Mouse (Mus musculus) intestine, embryonic 15.5 days (tissue): Measurements from ENCODE around the gene Gpc1. TPM values are rescaled to one million over a fixed set of nuclear protein-coding genes. Genes with fewer than 3 reads are reported as not detected.

Experiments used
- ATAC-seq: fragments of 200-750 bp; cut with Nextera tagmentation; 2 replicates; pipeline ENCODE4 v1.8.0; 2017; ENCODE audit warnings: moderate TSS enrichment, moderate library complexity
- H3K27ac ChIP-seq: fragments of 300-500 bp; sonication (generic); 2 replicates; pipeline ENCODE4 v1.5.1; 2015; ENCODE audit warnings: mild to moderate bottlenecking, inconsistent platforms
- H3K27me3 ChIP-seq: fragments of 300-500 bp; sonication (generic); replicated peaks from 2 replicates; pipeline ENCODE4 v1.6.1; 2015; ENCODE audit warnings: inconsistent platforms
- H3K36me3 ChIP-seq: fragments of 300-500 bp; sonication (generic); 2 replicates; pipeline ENCODE4 v1.6.1; 2015; ENCODE audit warnings: inconsistent platforms
- H3K4me1 ChIP-seq: fragments of 300-500 bp; sonication (generic); replicated peaks from 2 replicates; pipeline ENCODE4 v1.6.1; 2015; ENCODE audit warnings: inconsistent platforms
- H3K4me2 ChIP-seq: fragments of 300-500 bp; sonication (generic); replicated peaks from 2 replicates; pipeline ENCODE4 v1.6.1; 2015; ENCODE audit warnings: mild to moderate bottlenecking, inconsistent platforms
- H3K4me3 ChIP-seq: fragments of 300-500 bp; sonication (generic); replicated peaks from 2 replicates; pipeline ENCODE4 v1.5.1; 2015; ENCODE audit warnings: inconsistent platforms
- H3K9ac ChIP-seq: fragments of 300-500 bp; sonication (generic); 2 replicates; pipeline ENCODE4 v1.6.1; 2015; ENCODE audit warnings: inconsistent platforms
- H3K9me3 ChIP-seq: fragments of 300-500 bp; sonication (generic); 2 replicates; pipeline ENCODE4 v1.6.1; 2016; ENCODE audit warnings: inconsistent platforms
- WGBS: fragments of 180-500 bp; shearing (Covaris S2); methylation state at CpG from one replicate; pipeline ENCODE4 v1.1.7; 2015; 5-methylcytosine and 5-hydroxymethylcytosine counted together
- polyA plus RNA-seq: library from polyadenylated mRNA; unstranded; fragments of >200 nt; fragmentation: Nextera tagmentation; extraction: Ambion mirVana; gene quantifications from 2 replicates; pipeline ENCODE4 v1.2.1, GENCODE M21; 2015

Gpc1 gene
- polyA plus RNA-seq, 1 experiment from 2014 or later, result 37.7 TPM

DNA sequence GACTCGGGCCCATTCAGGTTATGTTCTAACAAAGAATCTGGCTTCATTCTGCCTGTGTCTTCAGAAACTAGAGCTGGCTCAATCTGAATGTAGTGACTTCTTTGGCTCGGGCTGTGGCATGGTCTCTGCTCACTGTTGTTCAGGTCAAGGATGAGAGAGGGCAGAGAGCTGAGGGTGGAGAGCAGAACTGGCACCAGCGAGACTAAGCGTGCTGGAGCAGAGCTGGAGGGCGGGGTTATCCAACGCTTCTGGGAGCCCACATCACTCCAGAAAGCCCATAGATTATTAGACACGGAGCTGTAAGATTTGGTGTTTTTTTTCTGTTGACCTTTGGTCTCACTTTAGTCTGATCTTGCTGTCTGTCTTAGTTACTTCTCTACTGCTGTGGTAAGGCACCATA lies 41.2 kb downstream of the Gpc1 start:
- no peak for ATAC-seq
- H3K27ac ChIP-seq, result no peak overlapping the region
- H3K27me3 ChIP-seq, result no peaks in the 10 kb centered on the region
- no peak overlapping the region for H3K4me3 ChIP-seq
- H3K9ac ChIP-seq, result no peak overlapping the region
- no peaks in the 10 kb centered on the region for H3K36me3 ChIP-seq
- WGBS, result 79% methylated on average over 7 of the region's 7 CpGs
- no peaks in the 10 kb centered on the region for H3K9me3 ChIP-seq
- no peaks in the 10 kb centered on the region for H3K4me1 ChIP-seq
- no peak overlapping the region for H3K4me2 ChIP-seq

- no peak overlapping the region for H3K4me2 ChIP-seq
- H3K27me3 ChIP-seq, result no peaks in the 10 kb centered on the region
- no peak overlapping the region for H3K27ac ChIP-seq
- no peak for ATAC-seq
- no peak overlapping the region for H3K4me3 ChIP-seq
- H3K9ac ChIP-seq, result no peak overlapping the region
- H3K36me3 ChIP-seq, result no peaks in the 10 kb centered on the region
- no peaks in the 10 kb centered on the region for H3K4me1 ChIP-seq
- 69% methylated on average over 3 of the region's 3 CpGs for WGBS
- no peaks in the 10 kb centered on the region for H3K9me3 ChIP-seq
Observed at GRCm38 (mm10) chr1:92874011-92874410, 42.6 kb downstream of the Gpc1 start.

DNA sequence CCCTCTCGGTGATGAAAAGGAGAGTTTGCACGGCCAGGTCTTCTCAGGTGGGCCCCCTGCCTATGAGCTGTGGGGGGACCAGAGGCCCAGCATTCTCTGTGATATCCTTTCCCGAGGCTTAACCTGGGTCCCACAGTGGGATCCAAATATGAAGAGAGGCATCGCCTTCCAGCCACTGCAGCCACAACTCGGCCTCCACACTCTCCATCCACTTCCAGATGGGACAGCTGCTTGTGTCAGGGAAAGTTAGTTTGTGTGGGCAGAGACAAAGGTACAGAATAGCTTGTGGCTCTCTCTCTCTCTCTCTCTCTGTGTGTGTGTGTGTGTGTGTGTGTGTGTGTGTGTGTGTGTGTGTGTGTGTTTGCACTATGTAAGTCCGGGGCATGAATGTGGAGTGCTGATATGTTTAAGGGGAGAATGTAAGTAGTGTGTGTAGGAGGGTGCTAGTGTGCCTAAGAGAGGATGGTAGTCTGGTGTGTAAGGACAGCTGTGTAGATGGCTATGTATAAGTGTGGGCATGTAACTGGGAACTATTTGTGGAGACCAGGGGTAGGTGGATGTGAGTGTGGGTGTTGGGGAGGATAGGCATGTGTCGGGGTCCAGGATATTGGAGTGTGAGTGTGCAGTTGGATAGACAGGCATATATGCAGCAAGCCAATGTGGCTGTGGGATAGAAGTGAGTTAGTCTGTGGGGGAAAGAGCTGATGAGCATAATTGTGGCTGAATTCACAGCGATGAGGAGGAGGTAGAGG lies 44.1 kb downstream of the Gpc1 start:
- 83% methylated on average over 8 of the region's 8 CpGs for WGBS
- H3K27me3 ChIP-seq, result no peaks in the 10 kb centered on the region

GRCm38 (mm10) chr1:92877431-92877978 lies 46.1 kb downstream of the Gpc1 start:
- no peak for ATAC-seq
- Histone ChIP-seq H3K27ac (no peak overlapping the region), H3K27me3 (no peaks in the 10 kb centered on the region), H3K4me3 (no peak overlapping the region), H3K9me3 (no peaks in the 10 kb centered on the region), H3K9ac (no peak overlapping the region), H3K4me1 (no peaks in the 10 kb centered on the region), H3K36me3 (no peaks in the 10 kb centered on the region), H3K4me2 (no peak overlapping the region)
- 69% methylated on average over 12 of the region's 12 CpGs for WGBS

More for the DNA sequence above, 44.1 kb downstream of the Gpc1 start:
- no peak overlapping the region for H3K27ac ChIP-seq
- no peaks in the 10 kb centered on the region for H3K4me1 ChIP-seq
- H3K36me3 ChIP-seq, result no peaks in the 10 kb centered on the region
- H3K4me3 ChIP-seq, result no peak overlapping the region
- no peak overlapping the region for H3K4me2 ChIP-seq
- no peak for ATAC-seq
- H3K9ac ChIP-seq, result no peak overlapping the region
- H3K9me3 ChIP-seq, result no peaks in the 10 kb centered on the region

DNA sequence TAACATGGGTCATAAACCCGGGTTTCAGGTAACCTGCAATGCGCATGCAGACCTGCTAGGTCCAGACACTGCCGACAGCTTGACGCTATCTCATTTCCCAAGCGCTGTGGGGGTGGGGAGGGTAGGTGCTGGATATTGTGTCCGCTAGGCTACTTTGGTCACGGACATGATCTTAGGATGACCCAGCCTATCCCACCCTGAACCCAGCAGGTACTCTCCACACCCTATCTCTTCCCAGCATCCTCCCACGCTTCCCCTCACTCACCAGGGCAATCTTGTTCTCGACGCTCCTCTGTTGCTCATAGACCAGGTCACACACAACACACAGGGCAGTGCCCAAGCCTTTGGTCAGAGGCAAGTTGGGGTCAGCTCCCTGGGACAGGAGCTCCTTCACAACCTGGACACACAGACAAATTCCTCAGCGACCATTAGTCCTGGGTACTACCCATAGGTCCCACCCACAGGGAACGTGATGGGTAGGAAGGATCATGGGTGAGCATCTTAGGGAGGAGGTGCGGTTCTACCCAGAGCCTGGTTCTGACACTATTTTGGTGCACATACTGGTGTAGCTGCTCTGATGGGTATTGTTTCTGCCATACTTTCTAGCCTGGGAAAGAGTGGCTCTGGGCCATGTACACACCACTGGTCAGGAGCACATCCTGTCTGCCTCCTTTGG lies 46.8 kb downstream of the Gpc1 start:
- no peak for ATAC-seq
- Histone ChIP-seq H3K27ac (no peak overlapping the region), H3K9me3 (no peaks in the 10 kb centered on the region), H3K4me2 (no peak overlapping the region), H3K9ac (no peak overlapping the region), H3K4me1 (no peaks in the 10 kb centered on the region), H3K27me3 (no peaks in the 10 kb centered on the region), H3K36me3 (no peaks in the 10 kb centered on the region), H3K4me3 (no peak overlapping the region)
- 77% methylated on average over 13 of the region's 13 CpGs for WGBS

GRCm38 (mm10) chr1:92879266-92879665 lies 47.8 kb downstream of the Gpc1 start:
- ATAC-seq, result no peak
- Histone ChIP-seq H3K27me3 (no peaks in the 10 kb centered on the region), H3K4me3 (no peak overlapping the region), H3K27ac (no peak overlapping the region), H3K9ac (no peak overlapping the region), H3K4me1 (no peaks in the 10 kb centered on the region), H3K4me2 (no peak overlapping the region), H3K9me3 (no peaks in the 10 kb centered on the region), H3K36me3 (no peaks in the 10 kb centered on the region)
- 89% methylated on average over 12 of the region's 12 CpGs for WGBS

DNA sequence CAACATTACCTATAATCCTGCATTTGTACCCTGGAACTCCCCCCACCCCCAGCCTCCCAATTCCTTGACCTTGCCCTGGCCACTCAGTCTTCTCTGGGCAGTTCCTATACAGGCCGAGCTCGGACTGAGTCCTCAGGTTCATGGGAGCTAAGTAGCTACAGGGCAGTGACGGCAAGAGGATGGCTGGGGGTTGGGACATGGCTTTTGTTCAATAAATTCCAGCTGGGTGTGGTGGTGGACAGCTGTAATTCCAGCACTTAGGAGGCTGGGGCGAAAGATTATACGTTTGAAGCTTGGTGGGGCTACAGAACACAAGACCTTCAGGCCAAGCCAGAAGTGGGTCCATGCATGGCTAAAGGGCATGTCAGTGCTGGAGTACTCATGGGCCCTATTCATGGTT lies 48.7 kb downstream of the Gpc1 start:
- H3K9me3 ChIP-seq, result no peaks in the 10 kb centered on the region
- H3K4me3 ChIP-seq, result no peak overlapping the region
- WGBS, result 72% methylated on average over 5 of the region's 5 CpGs
- H3K9ac ChIP-seq, result no peak overlapping the region
- H3K27me3 ChIP-seq, result no peaks in the 10 kb centered on the region
- H3K4me2 ChIP-seq, result no peak overlapping the region
- no peak for ATAC-seq
- H3K27ac ChIP-seq, result no peak overlapping the region
- no peaks in the 10 kb centered on the region for H3K36me3 ChIP-seq
- H3K4me1 ChIP-seq, result no peaks in the 10 kb centered on the region

- no peaks in the 10 kb centered on the region for H3K36me3 ChIP-seq
- H3K4me3 ChIP-seq, result no peak overlapping the region
- H3K9me3 ChIP-seq, result no peaks in the 10 kb centered on the region
- no peak overlapping the region for H3K9ac ChIP-seq
- H3K4me1 ChIP-seq, result no peaks in the 10 kb centered on the region
- ATAC-seq, result no peak
- H3K27ac ChIP-seq, result no peak overlapping the region
- 87% methylated on average over 6 of the region's 6 CpGs for WGBS
- H3K4me2 ChIP-seq, result no peak overlapping the region
- no peaks in the 10 kb centered on the region for H3K27me3 ChIP-seq
Observed at GRCm38 (mm10) chr1:92881982-92882381, 50.5 kb downstream of the Gpc1 start.

DNA sequence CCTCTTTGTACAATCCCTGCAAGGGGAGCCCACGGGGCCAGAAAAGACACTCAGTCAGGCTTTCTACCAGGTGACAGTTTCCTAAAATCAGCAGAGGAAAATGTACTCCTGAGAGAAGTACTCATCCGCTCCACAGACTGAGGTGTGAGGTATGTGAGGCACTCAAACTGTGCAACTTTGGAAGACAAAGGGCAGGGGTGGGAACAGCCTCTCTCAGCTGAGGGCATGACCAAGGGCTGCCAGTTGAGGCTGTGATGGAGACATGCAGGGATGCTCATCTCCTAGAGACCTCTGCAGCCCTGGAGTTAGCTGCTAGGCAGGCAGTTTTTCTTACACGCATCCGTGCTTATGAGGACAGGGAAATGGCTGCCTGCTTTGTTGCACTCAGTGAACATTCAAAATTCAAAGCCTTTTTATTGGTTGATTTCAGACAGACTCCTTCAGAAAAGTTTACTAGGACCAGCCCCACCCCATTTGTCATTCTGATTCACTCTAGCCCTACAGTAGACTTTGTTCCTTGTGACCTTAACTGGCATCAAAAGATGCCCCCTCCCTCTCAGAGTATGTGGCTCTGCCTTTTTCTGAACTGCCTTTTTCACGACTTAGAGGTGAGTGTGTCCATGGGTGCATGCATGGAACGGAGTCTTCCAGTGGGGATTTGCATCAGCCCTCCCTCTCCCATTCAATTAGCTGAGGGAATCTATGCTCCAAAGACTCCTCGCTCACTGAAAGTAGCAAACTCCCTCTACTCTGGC lies 57.6 kb downstream of the Gpc1 start:
- H3K9me3 ChIP-seq, result no peaks in the 10 kb centered on the region
- H3K36me3 ChIP-seq, result no peaks in the 10 kb centered on the region
- ATAC-seq, result no peak
- H3K4me2 ChIP-seq, result no peak overlapping the region
- no peak overlapping the region for H3K9ac ChIP-seq
- 70% methylated on average over 7 of the region's 7 CpGs for WGBS
- H3K27ac ChIP-seq, result no peak overlapping the region
- H3K27me3 ChIP-seq, result no peaks in the 10 kb centered on the region
- H3K4me3 ChIP-seq, result no peak overlapping the region
- H3K4me1 ChIP-seq, result no peaks in the 10 kb centered on the region

GRCm38 (mm10) chr1:92892791-92893190 lies 61.3 kb downstream of the Gpc1 start:
- Histone ChIP-seq H3K9ac (no peak overlapping the region), H3K27ac (no peak overlapping the region), H3K4me1 (no peaks in the 10 kb centered on the region), H3K4me3 (no peak overlapping the region), H3K9me3 (no peaks in the 10 kb centered on the region), H3K36me3 (no peaks in the 10 kb centered on the region), H3K27me3 (no peaks in the 10 kb centered on the region), H3K4me2 (no peak overlapping the region)
- no peak for ATAC-seq
- 67% methylated on average over 3 of the region's 3 CpGs for WGBS

GRCm38 (mm10) chr1:92893896-92894295 lies 62.5 kb downstream of the Gpc1 start:
- no peak for ATAC-seq
- no peaks in the 10 kb centered on the region for H3K4me1 ChIP-seq
- H3K9me3 ChIP-seq, result no peaks in the 10 kb centered on the region
- no peak overlapping the region for H3K27ac ChIP-seq
- 76% methylated on average over 3 of the region's 3 CpGs for WGBS
- no peaks in the 10 kb centered on the region for H3K36me3 ChIP-seq
- no peak overlapping the region for H3K4me2 ChIP-seq
- H3K4me3 ChIP-seq, result no peak overlapping the region
- H3K27me3 ChIP-seq, result no peaks in the 10 kb centered on the region
- H3K9ac ChIP-seq, result no peak overlapping the region

DNA sequence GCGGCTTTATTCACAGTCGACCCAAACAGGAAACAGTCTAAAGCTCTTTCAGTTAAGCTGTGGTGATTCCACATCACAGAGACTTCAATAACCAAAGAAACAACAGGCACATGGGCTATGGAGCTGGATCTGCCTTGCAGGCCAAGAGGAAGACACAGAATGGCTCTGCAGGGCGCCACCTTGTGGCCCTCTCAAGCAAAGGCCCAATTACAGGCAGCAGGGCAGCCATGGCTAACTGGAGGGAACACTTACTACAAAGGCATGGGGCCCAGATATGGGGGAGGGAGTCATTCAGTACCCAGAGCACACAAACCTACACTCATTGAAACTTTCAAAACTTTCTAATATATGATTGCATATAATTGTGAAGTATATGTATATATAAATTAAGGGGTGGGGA lies 63.6 kb downstream of the Gpc1 start:
- ATAC-seq, result no peak; the same call in 1 of the 2 replicates
- Histone ChIP-seq H3K36me3 (no peaks in the 10 kb centered on the region), H3K27me3 (0 out of 2 replicates have a peak, but pooled peaks cover 6% of the 10 kb centered on the region), H3K4me3 (no peak overlapping the region), H3K27ac (no peak overlapping the region), H3K4me1 (no peaks in the 10 kb centered on the region), H3K9me3 (no peaks in the 10 kb centered on the region), H3K9ac (no peak overlapping the region), H3K4me2 (no peak overlapping the region)
- 12% methylated on average over 3 of the region's 3 CpGs for WGBS
